Mouse (Mus musculus): ENCODE measurements around the gene Morn1. TPM values are rescaled to one million over a fixed set of nuclear protein-coding genes. Genes with fewer than 3 reads are reported as not detected.

Gene Morn1
- polyA plus RNA-seq, 1 experiment, result 5.0 TPM

DNA sequence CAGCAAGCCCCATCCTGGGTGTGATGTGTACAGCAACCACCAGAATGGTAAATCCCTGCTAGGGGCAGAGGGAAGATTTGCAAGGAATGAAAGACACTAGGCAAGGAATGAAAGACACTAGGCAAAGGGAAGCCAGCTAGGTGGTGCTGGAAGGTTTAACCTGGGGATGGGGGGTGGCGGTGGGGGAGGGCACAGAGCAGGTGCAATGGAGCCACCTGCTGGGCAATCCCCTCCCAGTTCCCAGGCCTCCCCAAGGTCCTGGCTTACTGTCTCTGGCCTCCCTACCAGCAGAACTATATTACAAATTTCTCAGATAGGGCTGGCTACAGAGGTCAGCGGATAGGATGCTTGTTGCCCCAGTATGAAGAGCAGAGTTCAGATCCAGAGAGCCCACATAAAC is 21.9 kb upstream of the Morn1 start:
- Histone ChIP-seq H3K27ac (ENCODE audit: insufficient read depth, low read length) (no peak overlapping the region), H3K4me1 (ENCODE audit: control insufficient read depth, insufficient read depth, low read length) (no peaks in the 10 kb centered on the region), H3K4me3 (ENCODE audit: insufficient read depth, low read length) (no peak overlapping the region)
- TF ChIP-seq CTCF (IDR thresholded peaks at IDR 0.05; ENCODE audit: borderline replicate concordance, insufficient read depth, low read length), result no peak
- TF ChIP-seq POLR2A (IDR thresholded peaks at IDR 0.05; ENCODE audit: low read depth, low read length), result no peak

DNA sequence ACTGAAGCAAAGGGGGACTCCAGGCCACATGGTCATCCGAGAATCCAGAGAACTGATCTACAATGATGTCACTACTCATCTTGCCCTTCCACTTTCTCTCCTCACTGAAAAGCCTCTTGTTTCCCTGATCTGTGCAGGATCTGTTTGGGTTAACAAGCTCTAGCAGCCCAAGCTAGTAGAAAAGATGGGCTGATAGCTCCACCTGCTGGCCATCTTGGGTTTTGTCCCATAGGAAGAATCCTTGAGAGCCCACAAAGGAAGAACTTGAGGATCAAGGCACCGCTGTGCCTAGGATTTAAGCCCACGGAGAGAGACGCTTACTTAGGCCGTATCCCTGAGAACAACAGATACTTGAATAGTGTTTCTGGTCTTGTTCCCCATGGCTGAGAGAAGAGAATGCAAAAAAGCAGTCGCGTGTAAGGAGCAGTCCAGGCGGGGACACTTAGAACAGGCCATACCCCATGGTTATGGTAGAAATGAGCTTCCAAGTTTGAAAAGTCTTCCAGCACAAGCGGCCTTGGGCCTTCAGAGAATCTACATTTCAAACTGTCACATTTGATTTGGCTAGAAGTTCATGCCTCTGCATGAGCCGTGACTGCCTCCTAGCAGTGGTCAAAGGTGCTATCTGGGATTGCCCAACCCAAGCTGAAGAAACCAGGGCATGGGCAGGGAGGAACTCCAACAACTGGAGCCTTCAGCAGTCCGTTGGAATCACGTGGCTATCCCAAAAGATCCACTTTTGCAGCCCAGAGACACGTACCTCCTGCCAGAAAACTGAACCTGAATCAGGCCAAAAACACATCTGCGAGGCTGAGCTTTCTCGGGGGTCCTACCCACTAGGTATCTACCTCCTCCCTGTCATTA is 20.2 kb upstream of the Morn1 start:
- TF ChIP-seq CTCF (IDR thresholded peaks at IDR 0.05; ENCODE audit: borderline replicate concordance, insufficient read depth, low read length) (no peak), POLR2A (IDR thresholded peaks at IDR 0.05; ENCODE audit: low read depth, low read length) (no peak; the same call in none of the 2 replicates)
- H3K27ac ChIP-seq (ENCODE audit: insufficient read depth, low read length), result 0 out of 2 replicates have a peak overlapping the region, but pooled peaks have one; percentile 3
- H3K4me1 ChIP-seq (ENCODE audit: control insufficient read depth, insufficient read depth, low read length), result no peaks in the 10 kb centered on the region
- H3K4me3 ChIP-seq (ENCODE audit: insufficient read depth, low read length), result peak overlapping the region; percentile 7; the same call in 1 of the 2 replicates

DNA sequence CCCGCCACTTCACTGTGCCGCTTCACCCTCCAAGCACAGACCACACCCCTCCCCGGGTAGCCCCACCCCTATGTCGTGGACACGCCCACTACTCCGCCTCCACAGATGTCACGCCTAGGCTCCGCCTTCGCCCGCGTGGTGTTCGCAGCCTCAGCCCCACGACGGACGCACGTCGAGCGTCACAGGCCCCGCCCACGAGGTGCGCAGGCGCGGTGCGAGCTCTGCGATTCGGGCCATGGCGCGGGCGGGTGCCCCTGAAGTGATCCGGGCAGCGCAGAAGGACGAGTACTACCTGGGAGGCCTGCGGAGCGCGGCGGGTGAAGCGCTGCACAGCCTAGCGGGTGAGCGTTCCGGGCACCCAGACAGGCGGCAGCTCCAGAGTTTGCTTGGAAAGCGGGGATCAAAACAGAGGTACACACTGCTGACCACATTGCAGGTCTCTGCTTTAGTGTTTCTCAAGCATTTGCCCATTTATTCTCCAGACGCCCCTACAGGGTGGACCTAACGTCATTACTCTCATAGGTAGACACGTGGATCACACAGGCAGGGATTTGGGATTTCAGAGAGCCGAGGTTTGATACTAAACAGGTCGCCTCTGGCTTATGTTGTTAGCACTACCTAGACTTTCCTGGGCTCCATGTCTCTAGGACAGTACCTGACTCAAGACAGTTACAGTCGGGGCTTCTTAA is 19.4 kb upstream of the Morn1 start, which contains the start of gene Pex10:
TSS of gene Pex10 (plus strand) at position 183 of the 689 bp plus-strand sequence.
- Histone ChIP-seq H3K4me1 (ENCODE audit: control insufficient read depth, insufficient read depth, low read length) (no peaks in the 10 kb centered on the region), H3K27ac (ENCODE audit: insufficient read depth, low read length) (0 out of 2 replicates have a peak within 1 kb of the TSS, but pooled peaks have one; percentile 3), H3K4me3 (ENCODE audit: insufficient read depth, low read length) (peak within 1 kb of the TSS; percentile 81)
- TF ChIP-seq POLR2A (IDR thresholded peaks at IDR 0.05; ENCODE audit: low read depth, low read length), result peak; percentile 85
- TF ChIP-seq CTCF (IDR thresholded peaks at IDR 0.05; ENCODE audit: borderline replicate concordance, insufficient read depth, low read length), result no peak

DNA sequence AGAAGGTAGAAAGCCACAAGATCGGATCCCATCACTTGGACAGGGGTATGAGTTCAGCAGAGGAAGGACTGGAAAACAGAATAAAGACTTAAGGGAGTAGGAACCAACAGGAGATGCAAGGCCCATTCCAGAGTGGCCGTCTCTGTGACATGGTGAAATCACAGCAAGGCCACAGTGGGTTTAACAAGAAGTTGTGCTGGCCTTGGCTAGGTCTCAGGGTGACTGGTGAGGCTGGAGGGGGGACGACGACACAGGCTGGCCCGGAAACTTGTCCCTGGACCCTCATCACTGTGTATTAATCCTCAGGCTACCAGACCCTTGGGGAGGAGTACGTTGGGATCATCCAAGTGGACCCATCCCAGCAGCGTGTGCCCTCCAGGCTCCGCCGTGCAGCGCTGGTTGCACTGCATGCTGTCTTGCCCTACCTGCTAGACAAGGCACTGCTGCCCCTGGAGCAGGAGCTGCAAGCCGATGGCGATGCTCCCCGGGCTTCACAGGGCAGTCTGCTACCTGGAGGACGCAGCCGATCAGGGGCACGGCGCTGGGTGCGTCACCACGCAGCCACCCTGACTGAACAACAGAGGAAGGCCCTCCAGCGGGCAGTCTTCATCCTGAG is 17.9 kb upstream of the Morn1 start:
- no peaks in the 10 kb centered on the region for H3K4me1 ChIP-seq (ENCODE audit: control insufficient read depth, insufficient read depth, low read length)
- no peak overlapping the region for H3K27ac ChIP-seq (ENCODE audit: insufficient read depth, low read length)
- TF ChIP-seq POLR2A (IDR thresholded peaks at IDR 0.05; ENCODE audit: low read depth, low read length) (no peak), CTCF (IDR thresholded peaks at IDR 0.05; ENCODE audit: borderline replicate concordance, insufficient read depth, low read length) (no peak)
- no peak overlapping the region for H3K4me3 ChIP-seq (ENCODE audit: insufficient read depth, low read length)

DNA sequence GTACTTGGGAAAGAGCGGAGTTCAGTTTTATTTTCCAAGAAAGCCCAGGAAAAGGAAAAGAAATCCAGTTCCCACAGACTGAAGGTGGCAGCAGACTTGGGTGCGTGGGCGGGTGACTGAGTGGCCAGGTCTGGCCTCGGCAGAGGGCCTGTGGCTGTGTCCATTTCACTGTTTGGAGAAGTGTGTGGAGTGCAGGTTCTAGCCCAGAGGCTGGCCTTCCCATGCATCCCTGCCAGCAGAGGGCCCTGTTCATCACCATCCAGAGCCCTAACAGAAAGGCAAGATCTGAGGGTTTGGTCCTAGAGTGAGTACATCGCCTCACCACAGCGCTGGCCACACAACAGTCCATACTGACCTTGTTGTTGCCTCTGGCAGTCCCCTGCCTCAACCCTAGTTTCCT is 17.2 kb upstream of the Morn1 start:
- no peaks in the 10 kb centered on the region for H3K4me1 ChIP-seq (ENCODE audit: control insufficient read depth, insufficient read depth, low read length)
- TF ChIP-seq CTCF (IDR thresholded peaks at IDR 0.05; ENCODE audit: borderline replicate concordance, insufficient read depth, low read length), result peak; percentile 35; the same call in 1 of the 2 replicates
- no peak for TF ChIP-seq POLR2A (IDR thresholded peaks at IDR 0.05; ENCODE audit: low read depth, low read length)

DNA sequence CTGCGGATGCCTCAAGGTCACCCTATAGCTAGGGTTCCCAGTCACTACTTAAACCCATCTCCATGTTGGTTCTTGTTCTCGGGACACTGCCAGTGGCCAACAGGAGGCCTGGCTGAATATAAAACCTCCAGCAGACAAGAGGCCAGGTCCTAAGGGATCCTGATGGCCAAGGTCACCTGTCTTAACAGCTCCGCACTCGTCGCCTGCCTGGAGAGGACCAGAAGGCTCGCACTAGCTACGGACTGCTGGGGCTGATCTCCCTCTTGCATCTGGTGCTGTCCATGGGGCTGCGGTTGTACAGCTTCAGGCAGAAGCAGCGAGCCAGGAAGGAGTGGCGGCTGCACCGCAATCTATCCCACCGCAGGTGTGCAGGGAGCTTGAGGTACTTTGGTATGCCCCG is 16.2 kb upstream of the Morn1 start:
- H3K4me3 ChIP-seq (ENCODE audit: insufficient read depth, low read length), result no peak overlapping the region
- no peak overlapping the region for H3K27ac ChIP-seq (ENCODE audit: insufficient read depth, low read length)
- TF ChIP-seq POLR2A (IDR thresholded peaks at IDR 0.05; ENCODE audit: low read depth, low read length) (no peak), CTCF (IDR thresholded peaks at IDR 0.05; ENCODE audit: borderline replicate concordance, insufficient read depth, low read length) (no peak)
- no peaks in the 10 kb centered on the region for H3K4me1 ChIP-seq (ENCODE audit: control insufficient read depth, insufficient read depth, low read length)

More for the DNA sequence above, 17.2 kb upstream of the Morn1 start:
- H3K27ac ChIP-seq (ENCODE audit: insufficient read depth, low read length), result no peak overlapping the region
- H3K4me3 ChIP-seq (ENCODE audit: insufficient read depth, low read length), result no peak overlapping the region

DNA sequence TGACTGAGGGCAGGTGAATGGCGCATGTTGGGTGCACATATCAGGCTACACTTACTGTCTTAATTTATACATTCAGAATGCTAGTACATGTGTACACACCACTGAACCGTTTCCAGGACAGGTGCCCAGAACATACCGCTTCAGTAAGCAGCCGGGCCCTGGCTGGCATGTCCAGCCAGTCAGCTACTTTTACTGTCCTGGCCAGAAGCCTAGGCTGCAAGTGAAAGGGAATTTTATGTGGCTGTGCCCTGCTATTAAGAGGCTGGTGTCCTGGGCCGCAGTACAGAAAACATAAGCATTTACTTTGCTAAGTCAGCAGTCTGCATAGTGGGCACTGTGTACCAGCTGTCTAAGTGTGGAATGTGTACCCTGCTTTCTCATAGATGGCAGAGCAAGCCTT is 15.5 kb upstream of the Morn1 start:
- no peak; the same call in 1 of the 2 replicates for TF ChIP-seq POLR2A (IDR thresholded peaks at IDR 0.05; ENCODE audit: low read depth, low read length)
- TF ChIP-seq CTCF (IDR thresholded peaks at IDR 0.05; ENCODE audit: borderline replicate concordance, insufficient read depth, low read length), result no peak
- Histone ChIP-seq H3K27ac (ENCODE audit: insufficient read depth, low read length) (no peak overlapping the region), H3K4me1 (ENCODE audit: control insufficient read depth, insufficient read depth, low read length) (no peaks in the 10 kb centered on the region), H3K4me3 (ENCODE audit: insufficient read depth, low read length) (no peak overlapping the region)

DNA sequence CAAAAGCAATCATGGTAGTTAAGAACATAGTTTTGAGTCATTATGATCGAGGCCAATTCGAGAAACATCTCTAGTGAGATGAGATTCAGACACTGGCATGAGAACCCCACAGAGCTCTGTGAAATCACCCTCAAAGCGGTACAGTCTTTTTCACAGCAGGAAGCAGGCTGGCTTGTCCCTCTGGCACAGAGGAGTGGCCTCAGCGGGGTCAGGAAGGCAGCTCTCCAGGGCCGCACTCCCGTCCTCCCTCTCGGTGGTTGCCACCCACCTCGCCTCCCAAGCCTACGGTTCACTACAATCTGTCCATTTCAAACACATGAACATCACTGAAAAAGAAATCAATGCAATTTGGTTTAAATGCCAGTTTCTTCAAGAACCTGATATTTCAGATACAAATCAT is 12.0 kb upstream of the Morn1 start:
- TF ChIP-seq CTCF (IDR thresholded peaks at IDR 0.05; ENCODE audit: borderline replicate concordance, insufficient read depth, low read length) (no peak), POLR2A (IDR thresholded peaks at IDR 0.05; ENCODE audit: low read depth, low read length) (no peak)
- no peaks in the 10 kb centered on the region for H3K4me1 ChIP-seq (ENCODE audit: control insufficient read depth, insufficient read depth, low read length)
- no peak overlapping the region for H3K27ac ChIP-seq (ENCODE audit: insufficient read depth, low read length)
- no peak overlapping the region for H3K4me3 ChIP-seq (ENCODE audit: insufficient read depth, low read length)

DNA sequence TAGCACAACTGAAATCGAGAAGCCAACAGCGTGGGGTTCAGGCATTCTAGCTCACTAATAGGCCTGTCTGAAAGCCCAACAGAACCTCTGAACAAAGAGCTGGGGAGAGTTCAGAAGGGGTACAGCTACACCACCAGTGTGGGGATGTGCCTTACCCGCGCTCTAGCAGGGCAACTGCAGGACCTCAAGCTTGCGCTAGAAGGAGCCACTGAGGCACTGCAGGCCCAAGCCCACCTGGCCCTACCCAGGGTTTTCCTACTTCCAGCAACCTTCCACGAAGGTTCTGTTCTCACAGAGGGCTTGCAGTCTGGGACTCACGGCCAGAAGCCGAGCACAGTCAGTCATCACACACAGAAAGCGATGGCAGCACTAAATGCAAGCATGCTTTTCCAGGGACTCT is 11.2 kb upstream of the Morn1 start:
- no peaks in the 10 kb centered on the region for H3K4me1 ChIP-seq (ENCODE audit: control insufficient read depth, insufficient read depth, low read length)
- no peak overlapping the region for H3K4me3 ChIP-seq (ENCODE audit: insufficient read depth, low read length)
- H3K27ac ChIP-seq (ENCODE audit: insufficient read depth, low read length), result no peak overlapping the region
- no peak for TF ChIP-seq POLR2A (IDR thresholded peaks at IDR 0.05; ENCODE audit: low read depth, low read length)
- TF ChIP-seq CTCF (IDR thresholded peaks at IDR 0.05; ENCODE audit: borderline replicate concordance, insufficient read depth, low read length), result no peak
